Mouse (Mus musculus): ENCODE results near the gene Luzp4. TPM values are rescaled to one million over a fixed set of nuclear protein-coding genes. Genes with fewer than 3 reads are reported as not detected.
"Not testable (repeated sequence)": the region's sequence is repeated elsewhere in the genome, so short reads cannot be mapped to it uniquely, and the experiment has no call there.

Gene Luzp4
- not detected for total RNA-seq (2022)

- not testable (repeated sequence) for DNase-seq (ENCODE audit: low spot score in 2 of 2)
These were observed at the start of gene Luzp4 for GRCm38 (mm10) chrX:148857340-148857739. Gene Luzp4 (plus strand): TSS chrX:148857640.

- DNase-seq (ENCODE audit: low spot score in 2 of 2) = not testable (repeated sequence)
These were observed 15.6 kb upstream of the Luzp4 start for GRCm38 (mm10) chrX:148841801-148842200.

Other genes with a start within 250 kb of the Luzp4 start
- not detected for gene Gm8334, start 242.5 kb upstream of the Luzp4 start, total RNA-seq (2022)
- not detected for gene Gm15127, start 194.0 kb upstream of the Luzp4 start, total RNA-seq (2022)
- gene Ott, start 216.6 kb downstream of the Luzp4 start, total RNA-seq (2022) = not detected

Data from layer of hippocampus, adult 8-10 months (tissue).